Mouse (Mus musculus) liver, embryonic 11.5 days (tissue): Measurements from ENCODE around the gene Gm10197. TPM values are rescaled to one million over a fixed set of nuclear protein-coding genes. Genes with fewer than 3 reads are reported as not detected.
A peak's percentile ranks its signal among the peaks of the same experiment; 100 is the strongest.

Source experiments
- ATAC-seq: fragments of 200-750 bp; cut with Nextera tagmentation; replicated peaks from 2 replicates; pipeline ENCODE4 v1.8.0; 2017; ENCODE audit warnings: moderate number of reproducible peaks, mild to moderate bottlenecking, moderate TSS enrichment, moderate library complexity; ENCODE audit not compliant: low FRiP score
- DNase-seq: peaks from one replicate; pipeline ENCODE4 v3.0.0-alpha.2; 2017; ENCODE audit warnings: low spot score
- H3K27ac ChIP-seq: fragments of 300-500 bp; sonication (generic); 2 replicates; pipeline ENCODE4 v1.5.1; 2014; ENCODE audit warnings: mild to moderate bottlenecking, low read depth, low read length, control low read depth
- H3K27me3 ChIP-seq: fragments of 300-500 bp; sonication (generic); replicated peaks from 2 replicates; pipeline ENCODE4 v1.6.1; 2014; ENCODE audit warnings: low read length, mixed read lengths; ENCODE audit not compliant: control insufficient read depth, insufficient read depth
- H3K36me3 ChIP-seq: fragments of 300-500 bp; sonication (generic); 2 replicates; pipeline ENCODE4 v1.6.1; 2014; ENCODE audit warnings: mild to moderate bottlenecking, low read length, moderate library complexity, mixed read lengths; ENCODE audit not compliant: control insufficient read depth, insufficient read depth
- H3K4me1 ChIP-seq: fragments of 300-500 bp; sonication (generic); replicated peaks from 2 replicates; pipeline ENCODE4 v1.6.1; 2014; ENCODE audit warnings: low read length, mixed read lengths; ENCODE audit not compliant: control insufficient read depth, insufficient read depth
- H3K4me2 ChIP-seq: fragments of 300-500 bp; sonication (generic); 2 replicates; pipeline ENCODE4 v1.6.1; 2014; ENCODE audit warnings: mild to moderate bottlenecking, control low read depth, moderate library complexity
- H3K4me3 ChIP-seq: fragments of 300-500 bp; sonication (generic); 2 replicates; pipeline ENCODE4 v1.5.1; 2014; ENCODE audit warnings: low read depth, low read length, control low read depth
- H3K9ac ChIP-seq: fragments of 300-500 bp; sonication (generic); 2 replicates; pipeline ENCODE4 v1.6.1; 2014; ENCODE audit warnings: low read depth, low read length, control low read depth
- H3K9me3 ChIP-seq: fragments of 300-500 bp; sonication (generic); 2 replicates; pipeline ENCODE4 v1.6.1; 2016; ENCODE audit warnings: low read length, inconsistent platforms, mixed read lengths; ENCODE audit not compliant: control insufficient read depth
- WGBS: fragments of 180-500 bp; shearing (Covaris S2); extraction: QIAGEN DNeasy Blood & Tissue Kit; methylation state at CpG from one replicate; pipeline ENCODE4 v1.1.7; 2014; 5-methylcytosine and 5-hydroxymethylcytosine counted together
- polyA plus RNA-seq: library from polyadenylated mRNA; unstranded; fragments of >200 nt; fragmentation: Nextera tagmentation; extraction: Ambion mirVana; gene quantifications from 2 replicates; pipeline ENCODE4 v1.2.1, GENCODE M21; 2014

Gm10197 gene
- polyA plus RNA-seq, 1 experiment from 2014 or later: not detected

GRCm38 (mm10) chr19:53370233-53370632, 1.3 kb downstream of the Gm10197 start:
- 75% methylated on average over 15 of the region's 15 CpGs for WGBS
- DNase-seq: no peak
- Histone ChIP-seq H3K4me3 (no peak overlapping the region), H3K27ac (no peak overlapping the region), H3K4me1 (0 out of 2 replicates have a peak, but pooled peaks cover 4% of the 10 kb centered on the region), H3K9ac (no peak overlapping the region), H3K9me3 (no peaks in the 10 kb centered on the region), H3K36me3 (peaks cover 12% of the 10 kb centered on the region; the same call in 1 of the 2 replicates), H3K27me3 (no peaks in the 10 kb centered on the region), H3K4me2 (no peak overlapping the region)
- no peak for ATAC-seq

DNA sequence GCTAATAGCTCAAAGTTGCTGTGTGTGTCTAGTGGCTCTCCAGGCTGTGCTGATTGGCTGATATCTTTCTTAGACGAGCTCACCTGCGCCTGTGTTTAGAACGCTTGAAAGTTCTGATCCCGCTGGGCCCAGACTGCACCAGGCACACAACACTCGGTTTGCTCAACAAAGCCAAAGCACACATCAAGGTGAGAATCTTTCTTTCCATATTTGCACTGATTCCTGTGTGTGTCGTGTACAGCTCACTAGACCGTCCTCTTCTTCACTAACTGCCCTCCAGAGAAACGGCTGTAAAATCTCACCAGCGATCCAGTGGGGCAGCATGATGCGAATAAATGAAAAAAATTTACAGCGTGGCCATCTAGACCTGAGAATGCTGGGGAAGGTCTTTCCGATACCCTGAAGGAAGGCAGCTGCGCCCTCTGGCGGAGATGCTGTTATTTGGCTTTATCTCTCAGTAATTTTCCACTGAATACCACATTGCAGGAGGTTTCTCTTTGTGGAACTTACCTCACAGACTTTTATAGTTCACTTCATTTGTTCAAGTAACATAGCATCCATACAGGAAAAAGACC, 2.0 kb downstream of the Gm10197 start:
- peak; percentile 61 for DNase-seq
- no peak; the same call in 1 of the 2 replicates for ATAC-seq
- no peak overlapping the region for H3K4me2 ChIP-seq
- H3K9me3 ChIP-seq: no peaks in the 10 kb centered on the region
- H3K27ac ChIP-seq: no peak overlapping the region
- WGBS: 31% methylated on average over 14 of the region's 14 CpGs
- peaks cover 10% of the 10 kb centered on the region; the same call in 1 of the 2 replicates for H3K36me3 ChIP-seq
- H3K9ac ChIP-seq: no peak overlapping the region
- 0 out of 2 replicates have a peak, but pooled peaks cover 6% of the 10 kb centered on the region for H3K4me1 ChIP-seq
- H3K4me3 ChIP-seq: no peak overlapping the region
- no peaks in the 10 kb centered on the region for H3K27me3 ChIP-seq

GRCm38 (mm10) chr19:53366881-53367280, 4.7 kb downstream of the Gm10197 start:
- H3K9me3 ChIP-seq: no peaks in the 10 kb centered on the region
- no peaks in the 10 kb centered on the region for H3K27me3 ChIP-seq
- H3K36me3 ChIP-seq: peaks cover 6% of the 10 kb centered on the region; the same call in 1 of the 2 replicates
- H3K4me1 ChIP-seq: 0 out of 2 replicates have a peak, but pooled peaks cover 6% of the 10 kb centered on the region
- no peak overlapping the region for H3K9ac ChIP-seq
- H3K27ac ChIP-seq: no peak overlapping the region
- 83% methylated on average over 7 of the region's 7 CpGs for WGBS
- DNase-seq (no peak), ATAC-seq (no peak)
- no peak overlapping the region for H3K4me2 ChIP-seq
- no peak overlapping the region for H3K4me3 ChIP-seq

DNA sequence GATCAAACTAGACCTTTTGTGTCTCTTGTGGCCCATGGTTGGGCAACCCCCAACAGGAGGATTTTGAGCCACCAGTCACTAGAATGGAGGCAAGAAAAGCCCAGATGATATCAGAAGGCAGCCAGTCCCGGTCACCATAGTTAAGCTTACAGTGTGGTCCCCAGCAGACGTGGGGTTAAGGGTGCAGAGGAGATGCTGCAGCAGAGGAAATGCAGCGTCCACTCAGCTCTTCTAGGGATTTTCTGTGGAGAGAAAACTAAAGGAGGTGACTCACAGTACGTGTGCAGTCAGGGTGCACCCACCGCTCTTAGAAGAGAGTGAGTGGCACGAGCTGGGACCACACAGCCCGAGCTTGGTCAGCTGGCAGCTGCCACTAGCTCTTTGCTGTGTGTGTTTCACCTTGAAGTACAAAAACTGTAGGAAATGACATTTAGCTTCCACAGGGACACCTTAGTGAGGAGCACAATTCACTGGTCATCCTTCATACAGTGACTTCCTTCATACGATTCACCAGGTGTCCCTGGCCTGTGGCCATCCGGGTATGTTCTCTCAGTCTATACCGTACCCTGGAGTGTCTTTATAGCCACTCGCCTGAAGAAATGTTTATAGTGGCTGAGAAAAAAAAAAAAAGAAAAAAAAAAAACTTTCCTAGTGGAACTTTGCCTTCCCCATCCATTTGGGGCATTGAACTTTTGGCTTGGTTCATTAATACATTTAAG, 5.3 kb downstream of the Gm10197 start:
- Histone ChIP-seq H3K9me3 (no peaks in the 10 kb centered on the region), H3K27me3 (no peaks in the 10 kb centered on the region), H3K4me1 (0 out of 2 replicates have a peak, but pooled peaks cover 6% of the 10 kb centered on the region), H3K36me3 (no peaks in the 10 kb centered on the region), H3K27ac (no peak overlapping the region), H3K9ac (no peak overlapping the region), H3K4me3 (no peak overlapping the region), H3K4me2 (no peak overlapping the region)
- ATAC-seq (no peak), DNase-seq (no peak)
- 82% methylated on average over 11 of the region's 11 CpGs for WGBS

- H3K9ac ChIP-seq: no peak overlapping the region
- no peak overlapping the region for H3K4me3 ChIP-seq
- no peaks in the 10 kb centered on the region for H3K36me3 ChIP-seq
- H3K4me2 ChIP-seq: peak overlapping the region; percentile 20; the same call in 1 of the 2 replicates
- WGBS: 52% methylated on average over 9 of the region's 9 CpGs
- H3K4me1 ChIP-seq: 0 out of 2 replicates have a peak, but pooled peaks cover 6% of the 10 kb centered on the region
- no peaks in the 10 kb centered on the region for H3K9me3 ChIP-seq
- no peaks in the 10 kb centered on the region for H3K27me3 ChIP-seq
- H3K27ac ChIP-seq: no peak overlapping the region
- DNase-seq (no peak), ATAC-seq (peak; percentile 47)
Measured at GRCm38 (mm10) chr19:53364963-53365362, 6.6 kb downstream of the Gm10197 start.

DNA sequence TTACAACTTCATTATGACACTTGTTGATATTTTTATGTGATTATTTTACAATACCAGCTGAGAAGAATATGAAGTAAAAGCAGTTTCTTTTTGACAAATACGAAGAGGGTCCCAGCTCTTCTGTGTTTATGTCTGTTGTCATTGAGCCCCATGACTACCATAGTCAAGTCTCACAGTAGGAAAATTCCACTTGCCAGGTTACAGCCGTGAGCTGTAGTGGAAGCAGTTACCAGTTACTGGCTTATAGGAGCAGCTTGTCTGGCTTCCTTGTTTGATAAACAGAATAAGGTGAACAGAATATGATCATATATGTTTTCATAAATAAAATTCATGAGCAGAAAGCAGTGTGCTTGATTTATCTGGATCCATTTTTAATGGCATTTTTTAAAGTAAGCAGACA, 7.0 kb downstream of the Gm10197 start:
- DNase-seq (no peak), ATAC-seq (no peak)
- Histone ChIP-seq H3K9ac (no peak overlapping the region), H3K4me2 (no peak overlapping the region), H3K27me3 (no peaks in the 10 kb centered on the region), H3K36me3 (no peaks in the 10 kb centered on the region), H3K4me1 (0 out of 2 replicates have a peak, but pooled peaks cover 6% of the 10 kb centered on the region), H3K27ac (no peak overlapping the region), H3K9me3 (no peaks in the 10 kb centered on the region), H3K4me3 (no peak overlapping the region)
- WGBS: 78% methylated on average over 2 of the region's 2 CpGs

DNA sequence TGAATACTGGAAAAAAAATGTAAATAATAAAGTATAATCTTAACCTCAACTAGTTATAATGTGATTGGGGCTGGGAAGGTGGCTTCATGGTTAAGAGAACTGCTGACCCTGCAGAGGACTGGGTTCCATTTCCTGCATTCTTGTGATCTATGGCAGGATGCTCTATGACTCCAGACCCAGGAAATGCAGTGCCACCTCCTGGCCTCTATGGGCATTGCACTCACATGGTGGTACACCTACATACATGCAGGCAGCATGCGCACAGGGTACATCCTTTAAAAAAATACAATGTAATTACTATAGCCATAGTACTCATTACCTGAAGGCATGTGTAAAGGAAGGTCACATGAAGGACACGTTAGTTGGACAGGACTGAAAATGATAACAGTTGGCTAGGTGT, 8.6 kb downstream of the Gm10197 start:
- no peak overlapping the region for H3K9ac ChIP-seq
- no peaks in the 10 kb centered on the region for H3K27me3 ChIP-seq
- H3K36me3 ChIP-seq: no peaks in the 10 kb centered on the region
- 0 out of 2 replicates have a peak, but pooled peaks cover 6% of the 10 kb centered on the region for H3K4me1 ChIP-seq
- H3K9me3 ChIP-seq: no peaks in the 10 kb centered on the region
- no peak overlapping the region for H3K4me3 ChIP-seq
- DNase-seq (no peak), ATAC-seq (peak; percentile 34; the same call in 1 of the 2 replicates)
- 47% methylated on average over 2 of the region's 2 CpGs for WGBS
- no peak overlapping the region for H3K27ac ChIP-seq
- no peak overlapping the region for H3K4me2 ChIP-seq

DNA sequence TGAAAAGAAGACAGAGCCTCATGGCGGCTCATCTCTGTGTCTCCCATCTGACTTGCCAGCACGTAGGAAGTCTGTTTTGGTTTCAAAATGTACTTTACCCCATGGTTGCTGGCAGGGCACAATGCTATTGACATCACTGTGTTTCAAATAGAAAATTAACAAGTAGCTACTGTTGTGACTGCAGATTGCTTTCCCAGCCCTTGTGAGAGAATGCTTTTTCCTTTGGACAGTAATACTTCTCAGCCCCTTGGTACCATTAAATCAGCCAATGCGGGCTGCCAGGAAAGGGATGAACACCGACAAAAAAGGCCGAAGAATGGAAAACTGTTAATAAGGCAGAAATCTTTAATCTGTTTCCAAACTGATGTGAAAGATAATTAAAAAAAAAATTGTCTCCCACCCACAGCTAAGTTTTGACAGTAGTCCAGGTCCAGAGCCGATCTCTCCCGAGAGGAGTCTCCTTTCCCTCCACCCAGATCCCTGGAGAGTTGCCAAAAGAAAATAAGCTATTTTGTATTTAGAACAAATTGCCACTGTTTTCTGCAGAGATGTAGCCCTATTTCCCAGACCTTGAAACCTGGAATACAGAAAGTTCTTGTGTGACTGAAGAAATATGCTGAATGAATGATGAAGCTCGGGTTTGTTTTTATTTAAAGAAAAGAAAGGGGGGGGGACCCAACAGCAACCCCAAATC, 11.2 kb downstream of the Gm10197 start:
- 76% methylated on average over 8 of the region's 8 CpGs for WGBS
- no peak for DNase-seq
- ATAC-seq: no peak
- H3K4me1 ChIP-seq: 0 out of 2 replicates have a peak, but pooled peaks cover 3% of the 10 kb centered on the region
- H3K9ac ChIP-seq: no peak overlapping the region
- no peaks in the 10 kb centered on the region for H3K27me3 ChIP-seq
- no peaks in the 10 kb centered on the region for H3K36me3 ChIP-seq
- no peak overlapping the region for H3K4me3 ChIP-seq
- no peak overlapping the region for H3K4me2 ChIP-seq
- no peak overlapping the region for H3K27ac ChIP-seq
- H3K9me3 ChIP-seq: no peaks in the 10 kb centered on the region
